Mouse (Mus musculus): ENCODE results near the gene Lrp1. TPM values are rescaled to one million over a fixed set of nuclear protein-coding genes. Genes with fewer than 3 reads are reported as not detected.

The Lrp1 gene
- total RNA-seq, 2 experiments from 2014 or later = 341 to 357 TPM

DNA sequence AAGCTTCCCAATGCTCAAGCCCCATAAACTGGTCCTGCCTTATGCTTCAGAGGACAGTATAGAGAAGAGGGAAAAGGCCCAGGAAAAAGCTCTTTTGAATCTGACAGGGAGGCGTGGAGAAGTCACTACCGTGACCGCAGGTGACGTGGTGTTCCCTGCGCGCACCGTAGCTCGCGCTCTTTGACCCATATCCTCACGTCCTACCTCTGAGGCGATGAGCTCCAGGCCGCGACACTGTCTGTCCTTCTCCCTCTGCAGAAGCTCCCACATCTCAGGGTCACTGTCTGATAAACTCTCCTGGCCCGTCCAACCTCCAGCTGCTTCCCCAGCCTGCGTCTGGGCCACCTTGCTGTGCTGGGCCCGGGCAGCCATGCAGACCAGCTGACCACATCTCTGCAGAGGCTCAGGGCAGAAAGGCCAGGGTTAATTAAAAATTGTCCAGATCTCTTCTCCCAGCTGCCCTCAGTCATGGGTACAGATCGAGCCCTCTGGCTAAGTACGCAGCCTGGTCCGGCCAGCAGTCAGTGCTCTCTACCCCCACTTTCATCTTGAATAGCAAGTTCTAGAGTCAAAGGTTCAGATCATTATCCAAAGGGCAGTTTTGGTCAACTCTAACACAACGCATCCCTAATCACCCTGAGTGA, 100.1 kb downstream of the Lrp1 start:
- intact Hi-C loops (cut with DNase I) = loop anchor here (10.0 kb wide), 1 partner anchor 494 kb away; the partner anchor contains the start of gene Prim1
- DNase-seq (ENCODE audit: extremely low spot score in 1 of 2, low spot score in 2 of 2) = no peak
- H3K27ac ChIP-seq = no peak overlapping the region
- TF ChIP-seq CTCF (IDR thresholded peaks at IDR 0.05) = no peak
- H3K4me3 ChIP-seq = no peak overlapping the region

DNA sequence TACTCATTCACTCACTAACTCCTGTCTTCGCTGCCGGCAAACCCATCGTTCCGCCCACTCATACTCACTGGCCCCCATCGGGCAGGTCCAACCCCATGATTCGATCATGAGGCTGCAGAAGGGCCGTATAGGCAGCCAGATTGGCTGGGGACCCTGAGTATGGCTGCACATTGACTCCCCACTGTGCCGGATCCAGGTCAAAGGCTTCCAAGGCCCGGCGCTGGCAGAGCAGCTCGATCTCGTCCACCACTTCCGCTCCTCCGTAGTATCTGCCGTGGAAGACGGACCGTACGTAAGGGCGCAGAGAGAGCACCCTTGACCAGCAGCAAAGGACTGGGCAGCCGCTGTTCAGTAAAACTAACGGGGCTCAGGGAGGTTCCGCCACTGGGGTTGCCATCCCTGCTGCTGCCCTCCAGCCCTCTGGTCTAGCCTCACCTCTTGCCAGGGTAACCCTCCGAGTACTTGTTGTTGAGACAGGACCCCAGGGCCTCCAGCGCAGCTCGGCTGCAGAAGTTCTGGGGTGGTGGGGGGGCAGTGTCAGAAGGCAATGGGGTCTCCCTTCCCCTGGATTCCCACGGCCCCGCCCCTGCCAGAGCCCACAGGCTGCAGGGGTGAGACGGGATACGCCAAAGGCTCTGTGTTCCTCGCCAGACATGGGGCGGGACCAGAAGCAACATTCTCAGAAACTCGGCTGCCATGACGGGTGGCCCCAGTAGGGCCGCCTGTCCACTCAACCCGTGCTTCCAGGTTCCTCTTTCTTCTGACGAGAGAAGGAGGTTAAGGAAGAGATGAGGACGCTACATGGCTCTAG, 100.8 kb downstream of the Lrp1 start:
- no peak for TF ChIP-seq CTCF (IDR thresholded peaks at IDR 0.05)
- intact Hi-C loops (cut with DNase I) = loop anchor here (10.0 kb wide), 1 partner anchor 495 kb away; the partner anchor contains the start of gene Prim1
- Histone ChIP-seq H3K27ac (no peak overlapping the region), H3K4me3 (no peak overlapping the region)
- no peak for DNase-seq (ENCODE audit: extremely low spot score in 1 of 2, low spot score in 2 of 2)

DNA sequence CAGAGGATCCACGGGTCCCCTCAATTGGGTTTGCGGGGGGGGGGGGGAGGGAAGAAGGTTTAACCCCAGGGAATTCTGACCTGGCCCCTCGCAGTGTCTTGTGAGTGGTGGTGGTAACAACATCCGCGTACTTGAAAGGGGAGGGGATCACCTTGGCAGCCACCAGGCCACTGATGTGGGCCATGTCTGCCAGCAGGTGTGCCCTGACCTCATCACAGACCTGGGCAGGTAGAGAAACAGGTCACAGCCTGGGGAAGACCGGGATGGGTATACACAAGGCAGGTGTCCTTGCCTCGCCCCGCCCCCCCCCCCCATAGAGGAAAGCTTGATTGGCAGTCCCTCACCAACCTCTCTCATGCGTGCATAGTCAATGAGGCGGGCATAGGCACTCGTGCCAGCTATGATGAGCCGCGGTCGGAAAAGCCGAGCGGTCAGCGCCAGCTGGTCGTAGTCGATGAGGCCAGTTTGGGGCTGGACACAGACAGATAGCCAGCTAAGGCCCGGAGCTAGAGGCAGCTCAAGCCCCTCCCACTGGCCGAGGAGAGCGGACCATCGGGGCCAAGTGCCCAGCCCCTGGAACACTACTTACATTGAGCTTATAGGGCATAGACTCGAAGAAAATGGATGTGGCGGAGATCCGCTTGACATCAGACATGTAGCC, 101.8 kb downstream of the Lrp1 start:
- Histone ChIP-seq H3K4me3 (no peak overlapping the region), H3K27ac (no peak overlapping the region)
- no peak for DNase-seq (ENCODE audit: extremely low spot score in 1 of 2, low spot score in 2 of 2)
- TF ChIP-seq CTCF (IDR thresholded peaks at IDR 0.05) = no peak
- intact Hi-C loops (cut with DNase I) = no loop called here

DNA sequence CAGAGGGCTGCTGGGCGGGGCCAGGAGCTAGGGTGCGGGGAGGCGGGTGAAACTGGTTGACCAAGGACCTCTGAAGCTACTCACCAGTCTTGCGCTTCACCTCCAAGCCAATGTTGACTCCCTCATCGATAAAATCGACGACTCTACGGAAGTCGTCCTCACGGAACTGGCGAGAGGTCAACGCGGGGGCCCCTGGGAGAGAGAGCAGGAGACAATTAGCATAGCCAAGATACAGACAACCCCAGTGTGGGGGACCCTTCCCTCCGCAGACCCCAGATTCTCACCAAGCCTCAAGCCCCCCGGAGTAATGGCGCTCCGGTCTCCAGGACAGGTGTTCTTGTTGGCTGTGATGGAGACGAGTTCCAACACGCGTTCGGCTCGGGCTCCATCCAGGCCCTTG, 103.0 kb downstream of the Lrp1 start:
- DNase-seq (ENCODE audit: extremely low spot score in 1 of 2, low spot score in 2 of 2) = no peak
- no peak for TF ChIP-seq CTCF (IDR thresholded peaks at IDR 0.05)
- Histone ChIP-seq H3K4me3 (no peak overlapping the region), H3K27ac (no peak overlapping the region)
- intact Hi-C loops (cut with DNase I) = no loop called here

DNA sequence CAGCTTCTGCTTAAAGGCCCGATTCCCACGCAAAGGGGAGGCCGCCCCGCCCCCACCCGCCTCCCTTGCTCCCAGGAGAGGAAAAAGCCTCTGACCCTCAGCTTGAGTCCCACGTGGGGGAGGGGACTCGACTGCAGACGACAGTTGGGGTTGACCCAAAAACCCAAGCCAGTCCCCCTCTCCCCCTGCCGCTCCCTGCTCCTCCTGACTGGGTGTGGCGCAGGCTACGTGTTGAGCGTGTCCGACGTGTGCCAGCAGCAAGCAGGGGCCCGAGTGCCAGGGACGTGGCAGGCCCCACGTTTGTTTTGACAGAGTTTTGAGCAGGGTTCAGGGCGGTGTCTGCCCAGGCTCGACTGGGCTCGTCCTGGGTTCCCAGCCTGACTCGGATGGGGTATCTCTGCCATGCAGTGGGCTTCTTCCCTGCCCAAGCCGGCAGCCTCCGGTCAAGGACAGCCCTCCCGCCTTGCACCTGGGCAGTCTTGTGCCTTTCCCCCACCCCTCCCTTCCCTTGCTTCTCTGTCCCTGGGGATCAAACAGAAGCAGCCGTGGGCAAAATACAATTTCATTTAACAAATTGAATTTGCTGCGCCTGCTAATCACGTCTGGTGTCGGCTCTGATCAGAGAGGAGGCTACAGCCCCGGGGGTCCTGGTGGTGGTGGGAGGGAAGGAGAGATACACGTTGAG, 104.2 kb downstream of the Lrp1 start:
- no peak for TF ChIP-seq CTCF (IDR thresholded peaks at IDR 0.05)
- intact Hi-C loops (cut with DNase I) = no loop called here
- Histone ChIP-seq H3K27ac (no peak overlapping the region), H3K4me3 (no peak overlapping the region)
- DNase-seq (ENCODE audit: extremely low spot score in 1 of 2, low spot score in 2 of 2) = no peak

DNA sequence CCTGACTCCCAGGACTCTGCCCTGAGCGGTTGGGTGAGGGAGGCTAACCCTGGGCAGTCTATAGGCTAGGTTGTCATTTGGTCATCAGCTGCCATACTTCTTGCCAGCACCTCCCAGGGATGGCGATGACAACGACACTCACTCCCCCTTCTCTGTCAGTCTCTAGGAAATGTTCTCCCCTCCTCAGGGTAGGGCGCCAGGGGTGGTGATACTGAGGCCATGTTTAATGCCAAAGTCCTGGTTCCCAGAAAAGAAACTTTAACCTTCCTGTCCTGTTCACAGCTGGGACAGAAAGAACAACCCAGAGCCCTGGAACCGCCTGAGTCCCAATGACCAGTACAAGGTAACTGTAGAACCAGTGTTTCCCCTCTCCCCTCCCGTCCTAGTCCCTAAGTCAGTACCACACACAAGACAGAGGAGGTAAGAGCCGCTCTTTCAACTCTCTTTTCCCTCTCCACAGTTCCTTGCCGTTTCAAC, 104.9 kb downstream of the Lrp1 start:
- TF ChIP-seq CTCF (IDR thresholded peaks at IDR 0.05) = no peak
- H3K4me3 ChIP-seq = no peak overlapping the region
- intact Hi-C loops (cut with DNase I) = no loop called here
- no peak overlapping the region for H3K27ac ChIP-seq
- DNase-seq (ENCODE audit: extremely low spot score in 1 of 2, low spot score in 2 of 2) = no peak

DNA sequence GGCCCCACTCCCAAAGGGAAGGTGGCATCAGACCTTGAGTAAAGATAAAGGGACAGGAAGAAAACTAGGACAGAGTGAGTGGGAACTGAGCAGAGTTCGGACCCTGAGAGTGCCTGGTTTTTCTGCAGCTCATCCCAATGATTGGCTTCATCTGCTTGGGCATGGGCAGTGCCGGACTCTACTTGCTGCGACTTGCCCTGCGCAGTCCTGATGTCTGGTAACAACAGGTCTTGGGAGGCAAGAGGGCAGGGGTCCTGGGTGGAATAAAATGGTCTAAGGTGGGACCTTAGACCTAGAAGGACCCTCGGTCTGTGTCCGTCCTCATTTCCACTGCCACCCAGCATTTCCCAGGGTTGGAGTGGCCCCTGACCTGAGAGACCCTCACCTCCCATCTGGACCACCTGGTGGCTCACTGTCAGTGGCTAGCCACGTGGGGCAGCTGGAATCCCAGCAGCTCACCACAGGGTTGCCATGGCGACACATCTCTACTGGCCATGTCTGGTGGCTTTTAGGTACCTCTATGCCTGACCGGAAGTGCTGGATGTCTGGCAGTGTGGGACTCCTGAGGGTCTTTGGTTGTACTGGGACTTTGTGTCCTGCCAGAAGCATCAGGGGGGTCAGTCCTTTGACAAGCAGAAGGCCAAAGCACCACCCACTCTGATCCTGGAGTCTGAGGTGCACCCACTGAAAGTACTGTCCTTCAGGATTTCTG, 105.5 kb downstream of the Lrp1 start:
- no peak overlapping the region for H3K4me3 ChIP-seq
- intact Hi-C loops (cut with DNase I) = no loop called here
- no peak for TF ChIP-seq CTCF (IDR thresholded peaks at IDR 0.05)
- H3K27ac ChIP-seq = no peak overlapping the region
- DNase-seq (ENCODE audit: extremely low spot score in 1 of 2, low spot score in 2 of 2) = no peak

DNA sequence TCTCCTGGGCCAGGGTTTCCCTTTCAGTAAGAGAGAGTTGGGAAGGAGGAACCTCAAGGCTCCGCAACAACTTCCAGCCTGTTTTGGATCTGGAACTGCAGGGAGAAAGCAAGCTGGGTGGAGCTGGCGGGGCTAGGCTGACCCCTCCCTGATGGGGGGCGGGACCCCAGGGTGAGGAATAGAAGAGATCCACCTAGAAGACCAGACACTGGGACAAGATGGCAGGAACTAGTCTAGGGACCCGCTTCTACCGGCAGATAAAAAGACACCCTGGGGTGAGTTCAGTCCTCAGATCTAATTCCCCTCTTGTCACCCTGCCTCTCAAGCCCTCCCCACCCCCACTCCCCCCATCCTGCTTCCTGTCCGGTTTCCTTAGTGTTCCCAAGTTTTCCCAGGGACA, 106.2 kb downstream of the Lrp1 start, which contains the start of gene Ndufa4l2:
Gene Ndufa4l2, plus strand, starts transcription at position 204 of the 400 bp plus-strand sequence.
- no peak for TF ChIP-seq CTCF (IDR thresholded peaks at IDR 0.05)

DNA sequence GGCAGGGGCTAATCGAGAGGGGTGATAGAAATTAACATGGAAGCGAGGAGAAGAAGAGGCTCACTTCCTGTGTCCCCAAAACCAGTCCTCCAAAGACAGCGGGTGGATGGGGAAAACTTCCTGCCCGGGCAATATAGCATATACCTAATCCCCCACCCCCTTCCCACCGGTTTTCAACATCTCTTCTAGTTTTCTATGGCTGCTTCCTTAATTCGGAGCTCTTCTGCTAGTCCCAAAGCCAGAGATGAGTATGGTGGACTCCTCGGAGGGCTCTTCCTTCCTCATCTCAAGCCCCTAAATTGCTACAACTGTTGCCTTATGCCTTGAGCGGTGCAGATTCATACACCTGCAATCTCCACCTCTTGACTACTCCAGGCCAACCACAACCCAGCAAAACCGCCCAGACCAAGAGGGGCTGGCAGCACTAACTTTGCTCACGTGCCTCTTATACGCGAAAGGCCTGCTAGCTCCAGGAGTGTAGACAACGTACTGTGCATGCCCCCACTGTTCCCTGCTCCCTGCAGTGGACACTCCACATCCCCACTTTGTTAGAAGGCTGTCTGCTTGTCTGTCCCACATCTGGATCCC, 106.7 kb downstream of the Lrp1 start:
- intact Hi-C loops (cut with DNase I) = no loop called here
- Histone ChIP-seq H3K4me3 (no peak overlapping the region), H3K27ac (no peak overlapping the region)
- TF ChIP-seq CTCF (IDR thresholded peaks at IDR 0.05) = no peak
- DNase-seq (ENCODE audit: extremely low spot score in 1 of 2, low spot score in 2 of 2) = no peak

More for the DNA sequence above, 106.2 kb downstream of the Lrp1 start, which contains the start of gene Ndufa4l2:
- H3K4me3 ChIP-seq = no peak within 1 kb of the TSS
- intact Hi-C loops (cut with DNase I) = no loop called here
- no peak within 1 kb of the TSS for H3K27ac ChIP-seq
- DNase-seq (ENCODE audit: extremely low spot score in 1 of 2, low spot score in 2 of 2) = no peak

DNA sequence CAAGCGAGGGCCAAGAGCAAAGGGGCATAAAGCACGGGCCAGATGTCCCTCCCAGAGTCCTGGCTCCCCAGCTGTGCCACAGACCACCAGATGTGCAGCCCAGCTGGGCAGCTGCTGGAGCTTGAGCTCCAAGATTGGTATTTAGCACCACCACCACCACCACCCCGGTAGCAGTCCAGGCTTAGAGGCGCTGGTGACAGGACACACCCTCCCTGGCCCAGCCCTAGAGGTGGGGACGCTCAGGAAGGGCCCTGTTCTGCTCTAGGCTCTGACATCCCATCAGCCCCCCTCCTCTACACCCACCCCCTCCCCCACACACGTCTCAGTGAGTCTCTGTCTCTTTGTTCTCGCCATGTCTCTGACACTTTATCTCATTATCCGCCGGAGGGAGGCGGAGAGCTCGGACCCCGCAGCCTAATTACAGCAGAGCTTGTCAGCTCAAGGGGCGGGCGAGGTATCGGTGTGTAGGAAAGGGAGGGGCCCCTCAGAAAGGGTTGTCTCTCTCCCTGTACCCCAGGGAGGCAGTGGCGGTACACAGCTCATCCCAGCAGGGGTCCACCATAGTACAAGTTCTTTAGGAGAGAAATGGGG, 107.4 kb downstream of the Lrp1 start:
- Histone ChIP-seq H3K27ac (no peak overlapping the region), H3K4me3 (no peak overlapping the region)
- TF ChIP-seq CTCF (IDR thresholded peaks at IDR 0.05) = no peak
- no peak for DNase-seq (ENCODE audit: extremely low spot score in 1 of 2, low spot score in 2 of 2)
- intact Hi-C loops (cut with DNase I) = no loop called here
